Mouse (Mus musculus) cerebellum, adult 2 months (tissue): ENCODE measurements around the gene Mtrr.

ENCODE experiments used
- CTCF ChIP-seq: fragments of 200-500 bp; IDR thresholded peaks from 2 replicates; pipeline ENCODE4 v1.5.1; 2011; ENCODE audit warnings: low read depth, mild to moderate bottlenecking, control low read depth, low read length, moderate library complexity, borderline replicate concordance; ENCODE audit not compliant: insufficient read depth
- POLR2A ChIP-seq: fragments of 200-500 bp; IDR thresholded peaks from 2 replicates; pipeline ENCODE4 v1.6.1; 2011; ENCODE audit warnings: low read length, control low read depth, borderline replicate concordance; ENCODE audit not compliant: insufficient read depth

DNA sequence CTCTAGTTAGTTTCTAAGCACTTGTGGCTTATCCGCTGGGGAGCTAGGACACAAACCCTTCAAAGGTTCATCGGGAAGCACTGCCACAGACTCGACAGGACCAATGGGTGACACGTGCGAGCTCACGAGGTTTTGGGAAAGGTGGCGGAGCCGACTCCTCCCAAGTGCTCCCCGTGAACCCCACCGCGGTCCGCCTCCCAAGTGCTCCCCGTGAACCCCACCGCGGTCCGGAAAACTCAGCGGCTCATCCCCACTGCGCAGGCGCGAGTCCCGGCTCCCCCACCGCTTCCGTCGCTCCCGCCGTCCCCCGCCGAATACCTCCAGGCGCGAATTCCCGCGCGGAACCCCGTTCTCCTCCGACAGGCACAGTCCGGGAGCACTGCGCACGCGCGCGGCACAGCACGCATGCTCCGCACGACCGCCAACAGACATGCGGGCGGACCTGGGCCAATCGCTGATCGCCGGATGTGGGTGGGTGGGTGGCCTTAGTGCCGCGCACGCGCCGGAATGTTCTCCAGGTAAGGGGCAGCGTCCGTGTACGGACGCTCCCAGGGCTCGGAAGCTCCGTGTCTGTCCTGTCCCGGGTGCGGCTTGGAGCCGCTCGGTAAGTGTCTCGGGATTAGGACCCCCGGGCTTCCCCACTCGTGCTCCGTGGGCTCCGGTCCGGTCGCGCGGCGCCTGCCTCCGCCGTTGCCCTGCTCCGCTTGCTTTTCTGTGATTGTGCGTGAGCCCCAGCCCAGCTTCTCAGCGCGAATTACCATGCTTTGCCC is at the start of gene Mtrr, which contains the start of gene Fastkd3:
- TF ChIP-seq CTCF (no peak), POLR2A (peak; percentile 90)
